Mouse (Mus musculus) limb, embryonic 10.5 days (tissue): ENCODE measurements at regions not wholly inside any gene's neighbourhood (a gene's known extent, or its start where the extent isn't known, plus 50 kb on each side); places are given as distances from the start of the nearest gene placed in this dataset.
A peak's percentile ranks its signal among the peaks of the same experiment; 100 is the strongest.

Source experiments
- DNase-seq: peaks from one replicate; pipeline ENCODE4 v3.0.0-alpha.2; 2017; ENCODE audit warnings: low spot score
- H3K27ac ChIP-seq: fragments of 300-500 bp; sonication (generic); 2 replicates; pipeline ENCODE4 v1.5.1; 2016; ENCODE audit warnings: mild to moderate bottlenecking
- H3K27me3 ChIP-seq: fragments of 300-500 bp; sonication (generic); 2 replicates; pipeline ENCODE4 v1.6.1; 2016; ENCODE audit warnings: low read depth, mild to moderate bottlenecking; ENCODE audit not compliant: poor library complexity, severe bottlenecking
- H3K36me3 ChIP-seq: fragments of 300-500 bp; sonication (generic); 2 replicates; pipeline ENCODE4 v1.6.1; 2016; ENCODE audit warnings: mild to moderate bottlenecking, moderate library complexity
- H3K4me1 ChIP-seq: fragments of 300-500 bp; sonication (generic); 2 replicates; pipeline ENCODE4 v1.6.1; 2016
- H3K4me3 ChIP-seq: fragments of 300-500 bp; sonication (generic); 2 replicates; pipeline ENCODE4 v1.5.1; 2016; ENCODE audit warnings: mild to moderate bottlenecking, moderate library complexity
- H3K9me3 ChIP-seq: fragments of 300-500 bp; sonication (generic); replicated peaks from 2 replicates; pipeline ENCODE4 v1.6.1; 2016; ENCODE audit warnings: mild to moderate bottlenecking
- WGBS: fragments of 180-500 bp; shearing (Covaris S2); methylation state at CpG from one replicate; pipeline ENCODE4 v1.1.7; 2016; 5-methylcytosine and 5-hydroxymethylcytosine counted together

DNA sequence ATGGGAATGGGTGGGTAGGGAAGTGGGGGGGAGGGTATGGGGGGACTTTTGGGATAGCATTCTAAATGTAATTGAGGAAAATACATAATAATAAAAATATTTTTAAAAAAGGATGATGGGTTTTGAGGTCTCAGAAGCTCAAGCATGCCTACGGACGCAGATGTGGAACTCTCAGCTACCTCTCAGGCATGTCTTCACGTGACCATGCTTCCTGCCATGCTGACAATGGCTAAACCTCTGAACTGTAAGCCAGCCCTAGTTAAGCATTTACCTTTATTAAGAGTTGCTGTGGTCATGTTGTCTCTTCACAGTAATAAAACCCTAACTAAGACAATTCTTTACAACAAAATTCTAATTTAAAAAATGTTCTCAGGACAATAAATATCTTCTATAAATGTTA, 80.0 kb downstream of the Tex36 start:
- H3K4me1 ChIP-seq = no peaks in the 10 kb centered on the region
- no peak overlapping the region for H3K27ac ChIP-seq
- DNase-seq = no peak
- WGBS = 95% methylated on average over 3 of the region's 3 CpGs
- no peak overlapping the region for H3K4me3 ChIP-seq
- H3K9me3 ChIP-seq = no peaks in the 10 kb centered on the region
- H3K27me3 ChIP-seq = no peaks in the 10 kb centered on the region
- no peaks in the 10 kb centered on the region for H3K36me3 ChIP-seq

DNA sequence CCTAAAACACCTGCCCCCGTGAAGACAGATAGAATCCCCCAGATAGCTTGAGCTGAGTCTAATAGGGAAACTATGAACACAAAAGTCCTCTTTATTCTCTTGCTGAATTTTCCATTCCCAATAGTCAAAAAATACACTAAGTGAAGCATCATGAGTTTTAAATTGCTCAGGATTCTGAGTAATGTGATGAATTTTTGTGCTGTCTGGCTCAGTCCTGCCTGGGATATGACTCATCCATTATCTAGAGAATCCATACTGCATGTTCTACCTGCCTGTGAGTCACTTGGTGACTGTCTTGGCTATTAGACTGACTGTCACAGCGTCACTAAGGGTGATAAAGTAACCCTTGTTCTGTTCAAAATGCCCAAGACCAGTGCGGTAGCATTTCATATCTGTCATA, 83.0 kb downstream of the Tex36 start:
- DNase-seq = no peak
- Histone ChIP-seq H3K4me3 (no peak overlapping the region), H3K4me1 (no peaks in the 10 kb centered on the region), H3K27ac (no peak overlapping the region), H3K9me3 (no peaks in the 10 kb centered on the region), H3K27me3 (no peaks in the 10 kb centered on the region), H3K36me3 (no peaks in the 10 kb centered on the region)
- 92% methylated on average over 3 of the region's 3 CpGs for WGBS

DNA sequence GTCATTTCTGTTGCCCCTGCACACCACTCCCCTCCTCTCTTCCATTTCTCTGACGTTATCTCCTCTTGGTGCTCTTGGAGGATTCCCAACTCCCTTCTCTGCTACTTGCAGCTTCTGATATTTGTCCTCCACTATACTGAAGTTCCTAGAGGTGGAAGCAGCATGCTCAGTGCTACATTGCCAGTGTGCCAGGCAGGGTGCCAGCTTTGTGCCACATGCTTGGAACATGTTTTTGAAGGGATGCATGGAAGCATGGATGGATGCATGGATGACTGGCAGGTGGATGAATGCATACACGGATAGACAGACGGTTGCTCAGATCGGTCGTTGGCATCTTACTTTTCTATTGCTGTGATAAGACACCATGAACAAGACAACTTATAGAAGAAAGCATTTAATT, 84.4 kb downstream of the Tex36 start:
- no peaks in the 10 kb centered on the region for H3K36me3 ChIP-seq
- whole genome bisulfite sequencing = 91% methylated on average over 5 of the region's 5 CpGs
- no peaks in the 10 kb centered on the region for H3K27me3 ChIP-seq
- H3K4me1 ChIP-seq = no peaks in the 10 kb centered on the region
- H3K9me3 ChIP-seq = no peaks in the 10 kb centered on the region
- no peak overlapping the region for H3K4me3 ChIP-seq
- no peak overlapping the region for H3K27ac ChIP-seq
- DNase-seq = no peak

DNA sequence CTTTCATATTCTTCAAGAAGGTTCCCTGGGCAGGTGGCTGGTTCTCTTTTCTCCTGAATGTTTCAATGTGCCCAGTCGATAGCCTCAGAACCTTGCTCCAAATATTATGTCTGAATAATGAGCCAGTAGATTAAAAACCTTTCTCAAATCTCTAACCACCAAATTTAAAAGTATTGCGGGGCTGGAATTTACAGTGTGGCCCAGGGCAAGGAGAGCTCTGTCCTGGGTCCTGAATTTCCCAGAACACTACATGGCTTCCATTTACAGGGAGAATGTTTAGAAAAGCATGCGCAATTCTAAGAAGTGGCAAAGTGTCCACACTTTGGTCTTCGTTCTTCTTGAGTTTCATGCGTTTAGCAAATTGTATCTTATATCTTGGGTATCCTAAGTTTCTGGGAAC, 91.0 kb downstream of the Tex36 start:
- DNase-seq = no peak
- Histone ChIP-seq H3K27me3 (no peaks in the 10 kb centered on the region), H3K4me1 (peaks cover 19% of the 10 kb centered on the region), H3K9me3 (no peaks in the 10 kb centered on the region), H3K36me3 (no peaks in the 10 kb centered on the region), H3K27ac (no peak overlapping the region), H3K4me3 (no peak overlapping the region)
- WGBS = 68% methylated on average over 5 of the region's 5 CpGs

DNA sequence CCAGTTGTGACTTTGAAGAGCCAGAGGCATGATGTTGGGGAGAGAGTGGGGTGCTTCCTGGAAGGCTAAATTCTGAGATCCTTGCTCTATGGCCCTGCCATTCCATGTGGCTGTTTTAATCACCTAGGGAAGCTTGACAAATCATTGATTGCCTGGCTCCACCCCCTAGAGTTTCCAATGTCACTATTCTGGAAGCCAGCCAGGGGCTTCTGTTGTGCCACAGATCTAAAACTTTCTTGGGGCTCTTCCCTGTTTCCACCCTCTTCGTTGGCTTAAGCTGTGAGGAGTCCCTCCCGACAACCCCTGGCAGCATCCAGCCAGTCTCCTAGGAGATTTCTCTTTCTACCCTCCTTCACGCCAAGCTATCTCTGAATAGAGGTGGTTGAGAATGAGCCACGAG, 92.5 kb downstream of the Tex36 start:
- Histone ChIP-seq H3K4me1 (peaks cover 19% of the 10 kb centered on the region), H3K27ac (no peak overlapping the region), H3K36me3 (no peaks in the 10 kb centered on the region), H3K4me3 (no peak overlapping the region), H3K9me3 (no peaks in the 10 kb centered on the region), H3K27me3 (no peaks in the 10 kb centered on the region)
- DNase-seq = no peak
- 71% methylated on average over 4 of the region's 4 CpGs for WGBS

DNA sequence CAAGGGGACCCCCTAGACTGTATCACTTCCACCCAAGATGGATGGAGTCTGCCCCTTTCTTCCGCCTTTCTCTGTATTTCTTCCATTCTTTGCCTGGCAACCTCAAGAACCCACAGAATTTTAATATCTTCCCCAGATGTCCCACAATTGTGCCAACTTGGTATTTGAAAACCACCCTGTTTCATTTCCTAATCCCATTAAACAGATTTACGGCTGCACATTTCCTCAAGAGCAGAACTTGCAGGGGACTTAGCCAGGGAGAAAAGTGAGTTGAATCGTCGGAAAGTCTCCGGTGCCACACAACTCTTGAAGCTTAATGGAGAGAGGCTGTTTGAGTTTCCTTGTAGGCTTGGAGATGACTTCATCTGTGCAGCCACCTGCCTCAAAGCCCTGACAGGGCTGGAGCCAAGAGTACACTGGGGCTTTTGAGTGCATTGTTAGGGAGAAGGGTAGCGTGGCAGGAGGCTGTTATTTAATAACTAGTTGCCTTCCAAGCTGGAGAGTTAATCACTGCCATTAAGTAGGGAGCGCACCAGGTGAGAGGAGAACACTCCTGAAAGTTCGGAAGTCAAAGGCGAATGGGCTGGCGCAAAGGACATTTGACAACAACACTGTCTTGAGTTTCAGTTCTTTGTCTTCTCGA, 93.5 kb downstream of the Tex36 start:
- H3K27me3 ChIP-seq = no peaks in the 10 kb centered on the region
- H3K4me3 ChIP-seq = no peak overlapping the region
- no peak for DNase-seq
- H3K4me1 ChIP-seq = peaks cover 19% of the 10 kb centered on the region
- WGBS = 69% methylated on average over 11 of the region's 11 CpGs
- H3K27ac ChIP-seq = no peak overlapping the region
- H3K36me3 ChIP-seq = no peaks in the 10 kb centered on the region
- no peaks in the 10 kb centered on the region for H3K9me3 ChIP-seq

DNA sequence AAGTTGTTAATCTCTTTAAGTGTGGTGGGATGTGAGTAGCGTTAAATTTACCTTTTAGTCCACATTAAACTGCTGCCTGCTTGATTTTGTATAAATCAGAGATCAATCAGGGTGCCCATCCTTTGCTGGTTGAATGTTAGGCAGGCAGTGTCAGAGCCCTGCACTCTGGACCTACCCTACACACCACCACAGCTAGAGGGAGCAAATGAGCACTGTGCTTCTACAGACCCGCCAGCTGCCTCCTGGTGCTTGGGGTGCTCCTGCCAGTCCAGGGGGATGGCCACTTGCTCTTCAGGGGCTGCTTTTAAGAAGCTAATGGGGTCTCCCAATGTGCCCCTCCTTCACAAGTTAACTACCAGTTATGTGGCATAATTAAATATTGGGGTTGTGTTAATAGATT, 96.3 kb downstream of the Tex36 start:
- 88% methylated on average over 2 of the region's 2 CpGs for WGBS
- DNase-seq = no peak
- no peaks in the 10 kb centered on the region for H3K36me3 ChIP-seq
- H3K9me3 ChIP-seq = no peaks in the 10 kb centered on the region
- H3K27ac ChIP-seq = no peak overlapping the region
- H3K27me3 ChIP-seq = no peaks in the 10 kb centered on the region
- H3K4me3 ChIP-seq = no peak overlapping the region
- peaks cover 37% of the 10 kb centered on the region for H3K4me1 ChIP-seq

DNA sequence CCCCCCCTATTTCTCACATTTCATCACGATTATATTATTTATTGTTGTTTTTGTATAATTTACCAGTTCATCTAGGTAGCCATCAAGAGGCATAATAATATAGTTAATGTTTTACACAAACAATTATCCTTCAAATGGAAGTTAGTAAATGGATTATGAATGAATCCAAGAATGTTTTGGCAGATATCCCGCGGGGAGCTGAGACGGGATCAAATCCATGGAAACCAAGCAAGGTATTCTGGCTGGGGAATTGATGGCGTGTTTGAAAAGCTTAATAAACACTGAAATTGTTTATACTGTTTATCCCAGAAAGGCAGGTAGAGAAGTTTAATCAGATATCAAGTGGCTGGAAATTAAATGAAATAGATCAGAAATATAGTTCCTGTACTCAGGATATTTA, 98.0 kb downstream of the Tex36 start:
- peaks cover 30% of the 10 kb centered on the region for H3K4me1 ChIP-seq
- no peak for DNase-seq
- WGBS = 93% methylated on average over 5 of the region's 5 CpGs
- H3K4me3 ChIP-seq = no peak overlapping the region
- H3K9me3 ChIP-seq = no peaks in the 10 kb centered on the region
- no peaks in the 10 kb centered on the region for H3K36me3 ChIP-seq
- H3K27me3 ChIP-seq = no peaks in the 10 kb centered on the region
- no peak overlapping the region for H3K27ac ChIP-seq

DNA sequence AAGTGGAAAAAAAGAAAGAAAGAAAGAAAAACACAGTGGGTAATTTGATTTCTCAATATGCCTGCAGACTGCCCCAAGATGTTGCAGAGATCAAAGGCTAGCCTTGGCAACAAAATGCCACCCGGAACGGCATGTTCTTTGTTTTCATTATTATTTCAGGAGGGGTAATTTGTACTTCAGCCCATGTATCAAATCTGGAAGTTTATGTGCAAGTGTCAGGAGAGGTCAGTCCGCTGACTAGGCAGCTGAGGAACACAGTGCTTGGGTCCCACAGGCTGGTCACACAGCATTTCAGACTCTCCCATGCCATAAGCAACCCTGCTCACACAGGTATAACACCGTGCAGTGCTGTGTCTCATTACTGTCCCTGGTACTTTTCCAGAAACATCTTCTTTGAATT, 99.2 kb downstream of the Tex36 start:
- Histone ChIP-seq H3K27me3 (no peaks in the 10 kb centered on the region), H3K4me3 (no peak overlapping the region), H3K4me1 (peaks cover 18% of the 10 kb centered on the region), H3K27ac (no peak overlapping the region), H3K36me3 (no peaks in the 10 kb centered on the region), H3K9me3 (no peaks in the 10 kb centered on the region)
- DNase-seq = no peak
- 40% methylated on average over 4 of the region's 4 CpGs for WGBS

DNA sequence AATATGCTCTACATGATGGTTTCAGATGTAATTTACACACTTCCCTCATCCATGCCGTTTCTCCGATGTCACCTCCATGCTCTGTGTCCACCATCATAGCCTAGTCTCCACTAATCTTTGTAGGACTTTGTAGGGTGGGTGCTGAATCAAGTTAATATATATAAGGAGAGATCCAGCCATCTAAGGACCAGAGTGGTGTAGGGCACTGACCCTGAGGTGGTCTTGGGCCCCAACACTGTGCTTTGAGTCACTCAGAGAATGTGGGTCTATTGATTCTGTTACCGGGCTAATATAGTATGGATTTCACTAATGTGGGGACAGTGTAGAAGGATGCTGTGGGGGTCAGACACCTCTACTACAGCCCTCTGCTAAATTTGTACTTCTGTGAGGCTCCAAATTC, 104.4 kb downstream of the Tex36 start:
- Histone ChIP-seq H3K36me3 (no peaks in the 10 kb centered on the region), H3K4me1 (peaks cover 44% of the 10 kb centered on the region), H3K27me3 (no peaks in the 10 kb centered on the region), H3K27ac (no peak overlapping the region), H3K9me3 (no peaks in the 10 kb centered on the region), H3K4me3 (no peak overlapping the region)
- DNase-seq = no peak
- WGBS = 98% methylated on average over 3 of the region's 3 CpGs

DNA sequence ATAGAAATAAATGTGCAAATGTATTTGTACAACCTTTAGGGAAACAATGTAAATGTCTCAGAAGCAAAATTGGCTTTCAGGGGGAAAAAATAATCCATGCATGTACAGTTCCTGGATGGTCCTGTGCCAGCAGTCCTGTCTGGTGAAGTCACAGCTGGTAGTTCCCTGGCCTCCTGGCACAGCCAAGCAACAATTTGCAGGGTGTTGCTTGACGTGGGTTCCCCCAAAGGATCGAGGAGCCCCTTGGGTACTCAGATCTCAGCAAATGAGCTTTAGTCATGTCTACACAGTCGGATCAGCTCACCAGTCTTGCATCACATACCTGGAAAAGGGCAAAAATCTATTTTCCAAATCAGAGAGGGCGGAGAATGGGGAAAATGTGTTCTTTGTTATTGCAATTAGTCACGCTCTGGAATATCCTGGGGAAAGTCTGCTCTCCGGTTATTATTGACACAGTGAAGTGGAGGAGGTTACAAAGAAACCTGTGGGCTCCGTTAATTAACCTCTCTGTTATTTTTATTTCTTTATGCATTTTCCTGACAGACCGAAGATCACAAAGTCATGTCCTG, 106.9 kb downstream of the Tex36 start:
- H3K27me3 ChIP-seq = no peaks in the 10 kb centered on the region
- no peaks in the 10 kb centered on the region for H3K9me3 ChIP-seq
- H3K27ac ChIP-seq = peak overlapping the region; percentile 68
- peak; percentile 54 for DNase-seq
- no peaks in the 10 kb centered on the region for H3K36me3 ChIP-seq
- no peak overlapping the region for H3K4me3 ChIP-seq
- WGBS = 60% methylated on average over 8 of the region's 8 CpGs
- peaks cover 54% of the 10 kb centered on the region for H3K4me1 ChIP-seq

DNA sequence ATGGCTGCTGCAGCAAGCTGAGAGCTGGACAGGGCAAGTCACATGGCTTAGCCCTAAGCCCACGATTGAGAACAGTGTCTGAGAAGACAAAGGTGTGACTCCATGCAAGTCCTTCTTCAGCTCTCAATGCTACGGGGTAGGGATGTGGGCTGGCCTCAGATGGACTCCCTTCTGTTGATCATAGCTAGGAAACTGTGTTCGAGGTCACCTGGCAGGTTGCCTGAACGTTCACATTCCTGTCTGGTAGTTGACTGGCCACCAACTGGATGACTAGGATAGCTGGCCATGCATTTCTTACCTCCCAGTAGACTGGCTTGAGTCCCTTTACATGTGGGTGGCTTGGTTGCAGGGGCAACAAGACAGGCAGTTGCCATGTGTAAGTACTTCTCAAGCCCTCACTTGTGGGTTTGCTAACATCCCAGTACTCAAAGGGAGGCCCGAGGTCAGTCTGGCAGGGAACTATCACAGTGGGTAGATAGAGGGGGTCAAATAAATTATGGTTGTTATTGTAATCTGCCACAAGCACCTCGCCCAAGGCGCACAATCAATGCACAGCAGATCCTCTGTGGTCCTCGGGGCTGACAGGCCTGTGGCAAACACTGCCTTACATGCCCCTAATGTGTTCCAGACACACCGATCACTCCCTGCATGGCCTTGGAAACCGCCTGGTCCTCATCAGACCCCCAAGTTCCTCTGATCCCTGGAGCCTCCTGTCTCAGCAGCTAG, 107.5 kb downstream of the Tex36 start:
- H3K9me3 ChIP-seq = no peaks in the 10 kb centered on the region
- peaks cover 59% of the 10 kb centered on the region for H3K4me1 ChIP-seq
- no peaks in the 10 kb centered on the region for H3K27me3 ChIP-seq
- no peak overlapping the region for H3K4me3 ChIP-seq
- H3K36me3 ChIP-seq = no peaks in the 10 kb centered on the region
- H3K27ac ChIP-seq = peak overlapping the region; percentile 68
- peak; percentile 70 for DNase-seq
- WGBS = 53% methylated on average over 10 of the region's 10 CpGs

DNA sequence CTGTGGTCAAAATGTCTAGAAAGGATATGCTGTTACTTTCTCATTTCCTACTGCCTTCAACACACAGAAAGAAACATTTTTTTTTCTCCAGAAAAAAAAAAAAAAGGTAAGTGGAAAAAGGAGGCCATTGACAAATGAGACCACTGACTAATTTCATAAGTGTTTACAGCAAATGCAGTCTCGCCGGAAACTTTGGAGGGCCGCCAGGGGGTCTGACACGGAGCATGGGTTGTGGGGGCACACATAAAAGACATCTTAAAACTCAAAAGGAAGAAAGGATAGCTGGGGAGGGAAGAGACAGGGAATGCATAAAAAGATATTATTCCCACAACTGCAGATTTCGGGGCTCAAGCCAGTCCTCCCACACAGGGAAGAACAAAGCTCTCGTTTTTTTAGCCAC, 109.3 kb downstream of the Tex36 start:
- H3K9me3 ChIP-seq = no peaks in the 10 kb centered on the region
- H3K4me1 ChIP-seq = peaks cover 67% of the 10 kb centered on the region
- H3K4me3 ChIP-seq = no peak overlapping the region
- H3K27me3 ChIP-seq = no peaks in the 10 kb centered on the region
- H3K36me3 ChIP-seq = no peaks in the 10 kb centered on the region
- 68% methylated on average over 6 of the region's 6 CpGs for WGBS
- no peak for DNase-seq
- no peak overlapping the region for H3K27ac ChIP-seq
